Mouse (Mus musculus) kidney, postnatal 4 days (tissue): ENCODE results near the gene Tbc1d22b.

Experiments used
- DNase-seq, 2 experiments: peaks; one replicate each; pipeline ENCODE4 v3.0.0; 2021; ENCODE audit warnings: mixed read lengths in 2 of 2

The Tbc1d22b gene

DNA sequence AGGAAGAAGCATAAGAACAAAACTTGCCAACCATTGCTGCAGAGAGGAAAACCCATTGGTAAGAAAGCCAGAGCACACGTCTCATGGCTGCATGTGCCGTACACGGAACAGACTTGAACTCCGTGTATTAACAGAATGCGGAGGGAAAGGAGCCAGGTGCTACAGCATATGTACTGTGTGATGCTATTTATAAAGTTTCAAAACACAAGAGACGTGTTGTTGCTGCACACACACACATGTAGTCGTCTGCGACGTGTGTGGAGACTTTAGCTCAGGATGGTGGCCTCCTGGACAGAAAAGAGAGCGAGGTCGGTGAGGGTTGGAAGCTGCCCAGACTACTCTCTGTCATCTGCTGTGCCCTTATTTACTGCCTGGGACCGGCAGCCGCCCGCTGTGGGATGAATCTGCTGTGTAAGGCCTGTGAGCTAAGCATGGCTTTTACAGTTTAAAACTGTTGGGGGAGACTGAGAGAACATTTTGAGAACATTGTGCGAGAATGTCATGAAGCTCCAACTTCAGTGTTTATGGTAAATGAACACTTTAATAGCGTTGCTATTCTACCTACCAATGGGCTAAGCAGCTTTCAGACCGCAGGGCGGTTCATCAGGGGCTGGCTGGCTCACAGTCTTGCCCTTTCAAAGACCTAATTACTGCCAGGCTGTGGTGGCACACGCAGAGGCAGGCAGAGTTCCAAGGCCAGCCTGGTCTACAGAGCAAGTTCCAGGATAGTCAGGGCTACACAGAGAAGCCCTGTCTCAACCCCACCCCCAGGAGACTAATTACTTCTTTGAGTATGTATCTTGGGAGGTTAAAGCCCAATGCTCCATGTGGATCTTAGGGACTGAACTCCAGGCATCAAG lies 6.5 kb upstream of the Tbc1d22b start:
- DNase-seq = no peak

DNA sequence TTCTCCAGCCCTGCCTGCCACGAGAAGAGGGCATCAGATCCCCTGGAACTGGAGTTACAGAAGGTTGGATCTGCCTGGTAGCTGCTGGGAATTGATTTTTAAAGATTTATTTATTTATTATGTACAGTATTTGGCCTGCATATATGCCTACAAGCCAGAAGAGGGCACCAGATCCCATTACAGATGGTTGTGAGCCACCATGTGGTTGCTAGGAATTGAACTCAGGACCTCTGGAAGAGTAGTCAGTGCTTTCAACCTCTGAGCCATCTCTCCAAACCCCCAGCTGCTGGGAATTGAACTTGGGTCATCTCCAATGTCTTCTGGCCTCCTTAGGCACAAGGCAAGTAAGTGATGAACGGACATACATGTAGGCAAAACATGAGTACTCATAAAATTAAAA lies 5.5 kb upstream of the Tbc1d22b start:
- DNase-seq = no peak

DNA sequence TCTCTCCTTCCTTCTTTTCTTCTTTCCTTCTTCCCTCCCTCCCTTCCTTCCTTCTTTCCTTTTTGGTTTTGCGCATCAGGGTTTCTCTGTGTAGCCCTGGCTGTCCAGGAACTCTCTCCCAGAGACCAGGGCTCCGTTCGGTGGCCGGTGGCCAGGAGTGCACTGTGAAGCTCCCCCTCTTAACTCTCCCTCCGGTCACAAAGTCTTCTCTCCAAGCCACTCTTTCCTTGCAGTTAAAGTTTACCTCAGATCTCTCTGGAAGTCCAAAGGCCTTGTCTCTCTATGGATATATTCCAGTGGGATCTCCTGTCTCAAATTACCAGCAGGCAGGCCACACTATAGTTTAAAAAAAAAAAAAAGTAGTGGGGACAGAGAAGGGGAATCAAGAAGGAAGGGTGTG lies 4.3 kb upstream of the Tbc1d22b start:
- DNase-seq = peak in 1 of 2 experiments; percentile 41

DNA sequence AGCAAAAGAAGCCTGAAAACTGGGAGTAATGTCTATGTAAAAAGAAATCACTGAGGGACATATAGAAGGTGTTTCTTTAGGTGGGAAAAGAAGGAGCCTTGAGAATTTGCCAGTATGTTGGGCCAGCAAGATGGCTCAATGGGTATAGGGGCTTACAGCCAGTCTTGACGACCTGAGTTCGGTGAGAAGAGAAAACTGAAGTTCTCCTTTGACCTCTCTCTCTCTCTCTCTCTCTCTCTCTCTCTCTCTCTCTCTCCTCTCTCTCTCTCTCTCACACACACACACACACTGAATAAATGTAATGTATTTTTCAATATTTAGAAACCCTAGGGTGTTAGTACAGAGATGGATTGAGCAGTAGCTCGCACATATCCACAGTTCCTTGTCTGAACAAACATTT lies 1.1 kb upstream of the Tbc1d22b start:
- DNase-seq = no peak

DNA sequence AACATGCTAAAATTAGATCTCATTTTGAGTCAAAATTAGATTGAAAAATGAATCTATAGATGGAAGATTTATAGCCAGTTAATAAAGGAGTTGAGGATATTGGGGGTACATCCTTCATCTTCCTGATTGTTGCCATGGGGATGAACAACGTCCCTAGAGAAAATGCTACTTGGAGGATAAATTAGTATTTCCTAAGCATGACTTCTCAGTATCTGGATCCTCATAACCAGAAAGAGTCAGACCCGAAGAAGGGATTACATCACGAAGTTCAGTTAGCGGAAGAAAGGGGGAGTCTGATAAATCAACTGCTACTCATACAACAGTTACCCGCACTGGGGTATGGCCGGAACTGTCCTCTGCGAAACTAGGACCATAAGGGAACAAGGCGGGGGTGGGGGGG lies 591 bp upstream of the Tbc1d22b start:
- no peak for DNase-seq

DNA sequence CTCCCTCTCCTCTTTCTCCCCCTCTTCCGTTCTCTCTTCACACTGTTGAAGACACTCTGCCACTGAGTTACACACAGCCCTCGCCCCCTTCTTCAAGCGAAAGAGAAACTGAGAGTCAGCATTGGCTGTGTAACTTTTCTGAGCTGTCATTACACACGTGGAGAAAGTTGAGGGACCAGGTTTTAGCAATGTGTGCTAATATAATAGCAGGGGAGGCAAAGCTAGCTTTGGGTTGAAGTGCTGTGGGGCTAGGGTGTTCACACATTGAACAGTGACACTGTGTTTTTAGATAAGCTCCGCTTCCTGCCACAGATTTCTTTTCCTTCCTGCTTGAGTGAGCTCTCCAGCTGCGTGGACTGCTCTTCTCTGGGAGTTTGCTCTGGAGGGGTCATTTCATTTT lies 1.4 kb downstream of the Tbc1d22b start:
- no peak for DNase-seq

DNA sequence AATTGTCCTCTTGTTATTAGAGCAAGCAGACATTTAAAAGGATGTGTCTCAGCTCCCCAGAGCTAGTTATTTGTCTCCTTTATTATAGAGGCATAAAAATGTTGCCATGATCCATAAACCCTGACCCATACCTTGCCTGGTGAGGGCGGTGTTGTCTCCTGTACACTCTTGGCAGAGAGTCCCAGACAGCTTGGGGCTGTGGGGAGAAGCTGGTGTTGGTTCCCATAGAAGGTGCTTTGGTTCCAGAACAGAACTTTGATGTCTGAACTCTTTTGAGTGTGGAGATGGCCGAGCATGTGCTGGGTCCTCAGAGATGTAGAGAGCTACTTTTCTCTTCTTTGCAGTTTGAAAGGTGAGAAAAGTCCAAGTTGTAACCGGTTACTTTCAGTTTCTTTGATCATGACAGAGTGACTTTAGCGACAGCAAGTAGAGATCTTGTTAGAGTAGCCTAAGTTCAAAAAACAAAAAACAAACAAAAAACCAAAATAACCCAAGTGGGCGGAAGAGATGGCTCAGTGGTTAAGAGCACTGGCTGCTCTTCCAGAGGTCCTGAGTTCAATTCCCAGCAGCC lies 2.7 kb downstream of the Tbc1d22b start, which contains the start of gene Tmem217:
Gene Tmem217 (minus strand): TSS at position 224 of the 571 bp plus-strand sequence.
- no peak for DNase-seq

DNA sequence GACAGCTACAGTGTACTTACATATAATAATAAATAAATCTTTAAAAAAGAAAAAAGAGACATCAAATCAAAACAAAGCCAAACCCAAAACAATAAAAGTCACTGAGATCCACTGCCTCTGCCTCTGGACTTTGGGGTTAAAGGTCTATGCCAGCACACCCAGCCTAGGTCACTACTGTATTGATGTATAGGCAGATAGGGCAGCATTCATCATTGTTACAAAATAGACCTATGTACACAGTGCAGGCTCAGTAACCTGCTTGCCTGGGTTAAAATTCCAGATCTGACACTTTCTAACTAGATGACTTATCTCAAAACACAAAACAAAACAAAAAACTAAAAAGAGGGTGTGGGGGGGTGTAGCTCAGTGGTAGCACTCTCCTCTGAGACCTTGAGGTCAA lies 4.6 kb downstream of the Tbc1d22b start:
- DNase-seq = no peak

DNA sequence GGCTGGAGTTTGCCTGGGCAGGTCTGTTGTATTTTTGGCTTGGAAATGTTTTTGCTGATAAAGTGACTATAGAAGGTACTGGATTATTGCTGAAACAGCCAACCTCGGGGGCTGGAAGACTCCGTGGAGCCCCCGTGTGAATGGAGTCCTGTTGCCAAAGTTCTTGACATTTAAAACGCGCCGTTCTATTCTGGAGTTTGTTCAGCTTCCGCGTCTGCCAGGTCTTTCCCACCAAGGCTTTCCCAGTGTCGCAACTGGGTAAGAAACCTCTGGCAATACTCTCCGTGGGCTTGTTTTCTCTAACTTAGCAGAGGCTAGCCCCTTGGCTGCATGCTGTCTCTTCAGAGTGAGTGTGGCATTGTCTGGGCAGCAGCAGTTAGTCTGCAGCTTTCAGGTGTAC lies 6.9 kb downstream of the Tbc1d22b start:
- no peak for DNase-seq

DNA sequence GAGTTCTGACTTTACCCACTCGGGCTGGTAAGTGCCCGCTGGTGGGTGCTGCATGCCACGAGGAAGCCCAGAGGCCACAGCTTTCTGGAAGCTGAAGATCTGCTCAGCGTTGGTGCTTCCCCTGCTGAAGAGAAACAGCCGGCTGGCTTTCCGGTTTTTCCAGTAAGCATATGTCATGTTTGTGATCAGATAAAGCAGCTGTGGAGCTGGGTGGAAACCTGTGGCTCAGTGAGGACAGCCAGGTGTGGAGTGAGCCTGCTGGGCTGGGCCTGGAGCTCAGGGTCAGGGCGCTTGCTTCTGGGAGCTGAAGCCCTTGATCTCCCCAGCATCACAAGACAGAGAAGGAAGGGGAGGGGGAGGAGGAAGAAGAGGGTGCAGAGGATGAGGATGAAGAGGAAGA lies 7.3 kb downstream of the Tbc1d22b start:
- DNase-seq = peak; percentile 31 to 52

DNA sequence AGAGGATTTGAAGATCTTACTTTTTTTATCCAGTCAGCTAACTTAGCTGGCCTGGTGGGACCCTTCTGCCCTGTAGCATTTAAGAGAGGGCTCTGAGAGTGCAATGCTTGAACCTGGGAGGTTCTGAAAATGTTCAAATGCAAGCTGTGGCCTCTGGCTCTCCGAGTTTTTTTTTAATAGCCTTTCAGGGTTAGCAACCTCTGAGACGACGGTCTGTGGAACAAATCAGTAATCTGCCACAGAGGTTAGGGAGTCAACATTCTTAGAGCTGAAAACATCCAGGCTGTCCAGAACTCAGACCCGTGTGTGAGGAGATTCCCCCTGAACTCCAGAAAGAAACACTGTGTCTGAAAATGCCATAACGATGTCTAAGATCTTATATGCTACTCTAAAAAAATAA lies 8.9 kb downstream of the Tbc1d22b start:
- no peak for DNase-seq

DNA sequence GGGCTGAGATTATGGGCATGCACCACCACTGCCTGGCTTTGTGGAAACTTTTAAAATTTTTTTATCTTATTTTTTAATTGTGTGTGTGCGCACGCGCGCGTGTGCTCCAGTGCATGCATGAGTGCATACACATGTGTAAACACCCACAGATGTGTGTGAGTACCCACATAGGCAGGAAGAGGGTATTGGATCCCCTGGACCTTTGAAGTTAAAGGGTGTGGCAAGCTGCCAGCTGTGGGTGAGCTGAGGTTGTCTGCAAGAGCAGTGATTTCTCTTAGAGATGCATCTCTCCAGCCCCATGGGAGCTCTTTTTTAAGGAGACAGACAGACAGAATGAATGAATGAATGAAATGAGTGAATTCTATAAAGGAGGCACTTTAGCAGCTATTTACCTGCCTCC lies 15.9 kb downstream of the Tbc1d22b start:
- DNase-seq = no peak

DNA sequence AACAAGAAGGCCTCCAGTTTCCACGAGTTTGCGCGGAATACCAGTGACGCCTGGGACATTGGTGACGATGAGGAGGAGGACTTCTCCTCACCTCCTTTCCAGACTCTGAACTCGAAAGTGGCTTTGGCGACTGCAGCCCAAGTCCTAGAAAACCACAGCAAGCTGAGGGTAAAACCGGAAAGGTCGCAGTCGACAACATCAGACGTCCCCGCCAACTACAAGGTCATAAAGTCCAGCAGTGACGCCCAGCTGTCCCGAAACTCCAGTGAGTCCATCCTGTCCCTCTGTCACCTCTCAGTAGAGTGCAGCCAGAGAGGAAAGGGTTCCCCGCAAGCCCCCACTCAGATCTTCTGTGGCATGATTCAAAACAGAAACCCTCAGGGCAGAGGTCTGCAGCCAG lies 18.9 kb downstream of the Tbc1d22b start:
- DNase-seq = no peak

DNA sequence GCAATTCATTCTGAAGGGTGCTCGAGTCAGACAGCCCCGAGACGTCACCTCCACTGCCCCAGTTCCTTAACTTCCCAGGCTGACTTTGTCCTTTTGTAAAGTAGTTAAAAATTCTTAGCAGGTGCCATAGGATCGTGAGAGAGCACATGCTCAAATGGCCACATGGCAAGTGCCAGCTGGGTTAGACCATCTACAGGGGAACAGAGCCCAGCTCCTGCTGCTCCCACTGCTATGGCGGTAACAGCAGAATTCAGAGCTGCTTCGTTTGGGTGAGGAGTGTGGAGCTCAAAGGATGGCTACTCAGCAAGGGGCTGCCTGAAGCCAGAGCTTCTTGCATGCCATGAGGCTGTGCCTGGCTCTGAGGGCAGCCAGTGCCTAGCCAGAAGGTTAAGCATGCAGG lies 20.2 kb downstream of the Tbc1d22b start:
- no peak for DNase-seq

DNA sequence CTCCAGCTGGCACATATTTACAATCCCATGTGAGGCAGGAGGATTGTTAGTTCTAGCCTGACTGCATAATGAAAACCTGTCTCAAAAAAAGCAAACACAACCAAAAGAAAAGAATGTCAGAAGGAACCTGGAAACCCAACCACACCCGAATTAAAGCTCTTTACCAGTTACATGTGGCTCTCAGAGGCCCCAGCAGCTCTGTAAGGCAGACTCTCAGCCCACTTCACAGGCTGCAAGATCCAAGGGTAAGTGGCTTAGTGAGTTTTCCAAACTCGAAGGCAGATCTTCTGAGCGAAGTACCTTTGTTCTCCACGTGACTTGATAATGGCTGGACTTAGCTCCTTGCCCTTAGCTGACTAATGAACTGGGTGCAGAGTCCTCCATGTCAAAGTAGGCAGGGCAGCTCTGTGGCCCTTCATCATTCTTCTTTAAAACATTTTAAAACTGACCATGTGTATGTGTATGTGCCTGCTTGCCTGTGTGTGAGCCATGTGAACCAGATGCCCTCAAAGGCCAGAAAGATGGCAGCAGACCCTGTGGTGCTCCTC lies 30.1 kb downstream of the Tbc1d22b start:
- DNase-seq = no peak

DNA sequence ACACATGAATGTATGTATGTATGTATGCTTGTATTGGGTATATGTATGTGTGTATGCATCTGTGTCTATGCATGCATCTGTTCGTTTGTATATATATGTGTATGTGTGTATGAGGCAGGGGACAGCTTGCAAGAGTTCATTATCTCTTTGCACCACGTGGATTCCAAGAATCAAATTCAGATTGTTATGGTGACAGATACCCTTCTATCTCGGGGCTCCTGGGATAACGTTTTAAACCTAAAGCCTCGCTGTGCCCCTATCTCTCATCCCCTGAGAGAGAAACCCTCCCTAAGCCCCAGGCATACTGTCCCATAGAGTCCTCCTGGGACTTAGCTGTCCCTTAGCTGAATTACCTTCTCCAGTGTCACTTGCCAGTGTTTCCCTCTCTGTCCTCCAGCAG lies 34.0 kb downstream of the Tbc1d22b start:
- no peak for DNase-seq

DNA sequence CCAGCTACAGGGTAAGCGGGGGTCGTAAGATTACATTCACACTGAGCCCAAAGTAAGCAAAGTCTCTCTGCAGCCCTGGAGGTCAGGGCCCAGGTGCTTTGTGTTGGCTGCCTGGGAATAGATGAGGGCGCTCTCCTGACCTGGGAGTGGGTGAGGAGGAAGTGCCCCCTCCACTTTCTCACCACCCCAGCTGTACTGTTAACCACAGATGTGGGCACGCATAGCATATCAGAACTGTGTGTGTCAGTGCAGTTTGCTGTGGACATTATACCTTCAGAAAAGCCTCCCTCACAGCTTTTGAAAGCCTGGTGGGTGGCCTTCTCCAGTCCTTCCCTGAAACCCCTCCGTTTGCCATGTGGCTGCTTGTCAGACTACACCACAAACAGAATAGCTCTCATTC lies 34.7 kb downstream of the Tbc1d22b start:
- DNase-seq = no peak

DNA sequence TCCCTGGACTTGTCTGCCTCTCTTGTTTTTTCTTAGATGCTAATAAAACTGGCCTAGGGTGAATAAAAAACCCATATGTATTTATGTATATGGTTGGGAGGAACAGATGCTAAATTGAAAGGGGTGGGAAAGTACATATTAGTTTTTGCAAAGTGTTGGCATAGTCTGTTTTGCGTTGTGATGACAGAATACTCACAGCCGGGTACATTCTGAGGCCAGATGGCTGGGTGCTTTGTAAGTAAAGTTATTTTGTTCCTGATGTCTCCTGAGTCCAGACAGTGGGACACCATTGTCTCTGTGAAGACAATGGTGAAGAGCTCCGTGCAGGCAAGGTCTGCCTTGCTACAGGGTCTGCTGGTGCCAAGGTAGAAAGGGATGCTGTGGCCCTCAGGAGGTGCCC lies 35.2 kb downstream of the Tbc1d22b start:
- DNase-seq = no peak

DNA sequence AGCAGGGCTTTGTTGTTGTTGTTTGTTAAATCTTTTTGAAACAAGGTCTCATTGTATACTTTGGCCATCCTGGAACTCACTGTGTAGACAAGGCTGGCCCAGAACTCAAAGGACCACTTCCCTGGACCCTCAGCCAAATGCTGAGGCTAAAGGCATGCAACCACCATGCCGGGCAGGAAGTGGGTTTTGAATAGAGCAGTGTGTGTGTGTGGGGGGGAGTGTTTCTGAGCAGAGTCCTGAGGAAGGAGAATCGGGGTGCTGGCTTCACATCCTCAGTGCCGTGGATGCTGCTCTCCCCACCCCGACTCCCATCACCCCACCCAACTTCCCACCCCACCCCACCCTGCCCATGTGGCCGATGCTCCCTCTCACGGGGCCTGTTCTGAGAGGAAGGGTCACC lies 35.9 kb downstream of the Tbc1d22b start:
- DNase-seq = no peak

DNA sequence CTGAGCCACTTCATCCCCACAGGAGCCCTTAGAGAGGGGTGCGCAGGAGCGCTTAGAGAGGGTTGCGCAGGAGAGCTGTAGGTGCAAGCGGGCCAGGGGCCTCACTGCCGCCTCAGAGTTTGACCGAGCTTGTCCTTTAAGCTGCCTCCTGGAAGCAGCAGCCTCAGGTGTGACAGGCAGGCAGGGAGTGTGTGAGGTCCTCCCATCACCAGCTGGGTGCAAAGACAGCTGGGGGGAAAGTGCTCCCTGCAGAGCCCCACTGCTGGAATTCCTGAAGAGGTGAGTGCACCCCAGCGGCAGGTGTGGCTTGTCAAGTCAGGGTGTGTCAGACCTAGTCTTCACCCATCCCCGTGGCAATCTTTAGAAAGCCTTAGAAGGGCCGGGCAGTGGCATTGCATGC lies 37.3 kb downstream of the Tbc1d22b start:
- no peak for DNase-seq

DNA sequence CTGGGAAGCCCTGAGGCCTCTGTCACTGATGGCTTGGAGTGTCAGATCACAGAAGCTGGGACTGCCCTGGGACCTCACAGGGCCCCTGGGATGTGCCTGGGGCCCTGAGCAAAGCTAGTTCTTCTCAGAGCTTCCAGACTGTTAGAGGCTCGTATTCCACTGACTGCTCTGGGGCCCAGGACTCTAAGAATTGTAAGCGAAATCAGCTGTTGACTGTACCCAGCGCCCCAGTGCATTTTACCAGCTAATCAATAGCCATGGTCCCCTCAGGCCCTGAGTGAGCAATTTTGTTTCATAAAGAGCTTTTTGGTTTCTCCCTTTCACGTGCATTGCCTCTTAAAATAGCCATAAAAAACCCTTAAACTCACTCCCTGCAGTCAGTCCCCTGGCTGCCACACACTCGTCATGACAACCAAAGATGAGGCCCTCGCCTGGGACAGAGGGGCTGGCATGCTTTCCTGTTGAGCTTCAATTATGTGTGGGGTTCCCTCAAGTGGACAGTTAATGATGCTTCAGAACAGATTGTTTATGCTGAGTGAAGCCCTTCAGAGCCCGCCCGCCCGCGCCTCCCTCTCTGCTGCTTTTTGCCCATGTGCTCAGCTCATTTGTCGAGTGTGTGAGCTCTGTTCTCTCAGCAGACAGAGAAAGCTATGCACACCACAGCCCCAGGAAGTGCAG lies 39.8 kb downstream of the Tbc1d22b start:
- no peak for DNase-seq

DNA sequence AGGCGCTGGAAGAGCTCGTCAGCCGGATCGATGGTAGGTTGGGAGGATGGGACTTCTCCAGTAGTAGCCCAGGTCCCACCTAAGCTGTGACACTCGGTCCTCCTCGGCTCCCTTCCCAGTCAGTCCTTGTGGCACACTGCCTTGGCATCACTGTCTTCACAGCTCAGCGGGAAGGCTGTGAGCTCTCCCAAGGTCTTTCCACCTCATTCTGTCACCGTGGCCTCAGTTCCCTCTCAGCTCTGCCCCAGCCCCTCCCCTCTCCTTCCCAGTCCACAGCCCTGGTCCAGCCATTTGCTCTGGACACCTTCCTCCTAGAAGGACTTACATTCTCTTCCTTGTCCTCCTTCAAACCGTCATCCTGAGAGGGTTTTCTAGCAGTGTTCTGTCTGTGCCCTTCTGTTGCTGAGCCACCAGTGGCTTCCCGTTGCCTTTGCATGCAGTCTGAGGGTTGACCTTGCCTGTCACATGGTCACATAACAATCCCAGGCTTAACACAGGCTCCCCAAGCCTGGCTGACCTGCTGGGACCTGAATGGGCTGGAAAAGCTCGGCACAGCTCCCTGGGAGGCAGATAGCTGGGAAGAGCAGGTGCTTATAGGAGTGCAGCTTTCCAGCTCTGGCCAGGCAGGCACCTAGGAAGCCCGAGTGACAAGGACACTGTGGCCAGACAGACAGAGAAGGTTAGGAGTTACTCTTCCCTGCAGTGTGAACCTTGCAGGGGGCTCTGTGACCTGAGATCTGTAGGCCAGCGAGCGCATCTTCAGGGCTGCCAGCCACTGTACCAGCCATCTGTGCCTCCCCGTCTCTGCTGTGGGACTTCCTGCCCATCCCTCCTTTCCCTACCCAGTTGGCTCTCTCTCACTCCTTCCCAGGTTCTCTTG lies 46.5 kb downstream of the Tbc1d22b start:
- DNase-seq = no peak

DNA sequence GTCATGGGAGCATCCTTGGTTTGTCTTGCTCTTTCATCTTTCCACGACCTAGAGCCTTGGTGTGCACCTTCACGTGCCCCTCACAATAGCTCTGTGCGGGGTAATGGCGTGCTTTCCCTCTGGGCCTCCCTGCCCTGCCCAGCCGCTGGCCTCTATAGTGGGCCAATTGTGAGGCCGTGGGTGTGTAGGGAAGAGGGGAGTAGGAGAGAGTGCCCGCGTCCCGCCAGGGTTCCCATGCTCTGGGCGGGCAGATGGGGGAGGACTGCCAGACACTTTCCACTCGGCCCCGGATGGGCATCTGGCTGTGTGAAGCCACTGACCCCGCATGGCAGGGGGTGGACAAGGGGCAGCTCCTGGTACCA lies 47.2 kb downstream of the Tbc1d22b start:
- no peak for DNase-seq
